Mouse (Mus musculus): ENCODE measurements around the gene Mdfic. TPM values are rescaled to one million over a fixed set of nuclear protein-coding genes. Genes with fewer than 3 reads are reported as not detected.

The Mdfic gene
- total RNA-seq, 2 experiments from 2014 or later, result 27.2 to 28.9 TPM

DNA sequence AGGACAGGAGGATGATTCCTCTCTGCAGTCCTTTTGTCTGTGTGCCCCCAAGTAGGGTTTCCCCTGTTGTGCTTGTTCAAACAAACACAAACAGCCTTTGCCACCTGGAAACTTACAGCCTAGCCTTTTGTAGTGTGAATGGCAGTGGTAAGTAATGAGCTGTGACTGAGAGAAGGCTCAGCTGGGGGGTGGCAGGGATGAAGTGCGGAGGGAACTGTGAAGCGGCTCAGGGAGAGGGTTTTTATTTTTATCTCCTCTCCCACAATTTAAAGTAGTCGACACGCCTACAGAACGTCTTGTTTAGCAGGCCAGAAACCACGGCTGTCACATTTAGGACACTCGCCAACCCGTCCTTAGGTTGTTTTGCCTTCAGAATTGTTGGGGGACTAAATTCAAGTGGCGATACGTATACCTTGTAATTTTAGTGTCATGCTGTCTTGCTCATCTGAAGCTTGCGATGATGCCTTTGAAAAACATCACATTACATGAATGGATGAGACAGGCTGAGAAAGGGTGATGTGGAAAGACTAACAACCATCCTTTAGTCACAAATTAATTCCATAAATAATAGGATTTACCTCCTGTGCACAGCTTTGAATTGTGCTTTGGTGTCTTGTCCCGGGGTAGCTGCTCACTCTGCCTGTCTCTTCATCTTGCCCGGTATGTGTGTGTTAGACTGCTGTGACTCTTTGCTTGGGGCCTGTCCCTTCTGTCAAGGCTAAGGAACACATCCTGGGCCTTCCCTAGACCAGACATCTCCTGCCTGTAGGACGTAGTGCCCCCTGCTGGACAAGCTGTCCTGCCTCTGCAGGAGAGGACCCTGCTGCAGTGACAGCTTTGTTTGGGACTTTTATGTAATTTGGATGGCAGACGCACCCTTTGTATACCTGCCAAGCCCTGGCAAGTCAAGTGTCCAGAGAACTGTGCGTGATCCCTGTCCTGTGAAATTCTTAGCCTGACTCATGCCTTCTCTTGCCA lies 69.4 kb downstream of the Mdfic start:
- DNase-seq (ENCODE audit: low spot score in 2 of 2), result peak; percentile 62 to 83

DNA sequence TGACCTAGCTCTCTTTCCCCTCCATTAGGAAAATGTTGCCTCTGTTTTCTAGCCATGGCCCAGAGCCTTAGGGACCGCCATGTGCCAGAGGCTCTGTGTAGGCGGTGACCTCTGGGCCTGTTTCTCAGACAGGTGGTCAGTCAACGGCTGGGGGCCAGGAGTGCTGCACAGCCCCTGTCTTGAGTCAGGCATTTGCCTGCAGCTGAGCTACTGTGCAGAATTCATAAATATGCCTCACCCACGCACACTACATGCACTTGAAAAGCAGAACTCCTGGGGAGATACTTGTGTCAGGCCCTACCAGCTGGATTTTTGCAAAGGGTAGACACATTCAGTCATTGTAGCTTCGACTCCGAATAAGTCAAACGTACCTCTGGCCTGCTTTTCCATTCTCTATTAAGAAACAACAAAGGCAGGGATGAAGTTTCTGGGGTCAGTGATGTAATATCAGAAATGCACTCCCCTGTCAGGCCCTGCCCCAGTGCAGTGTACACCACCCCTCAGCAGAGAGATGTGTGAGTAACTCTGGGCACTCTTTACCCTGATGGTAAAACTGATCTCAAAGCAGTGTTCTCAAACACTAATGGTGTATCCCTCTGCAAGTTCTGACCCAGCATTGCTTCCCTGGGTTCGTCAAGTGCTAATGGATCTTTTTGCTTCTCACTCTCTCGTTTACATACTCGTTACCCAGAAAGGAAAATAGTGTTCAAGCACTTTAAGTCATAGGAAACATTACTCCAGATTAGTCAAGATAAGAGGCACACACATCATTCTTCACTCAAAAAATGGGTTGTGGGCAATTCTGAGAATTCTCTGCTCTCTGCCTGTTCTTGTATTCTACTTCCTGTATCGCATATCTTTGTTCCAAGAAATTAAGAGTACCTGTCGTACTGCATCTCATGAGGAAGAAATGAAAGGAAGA lies 72.5 kb downstream of the Mdfic start:
- peak; percentile 22 to 55 for DNase-seq (ENCODE audit: low spot score in 2 of 2)

DNA sequence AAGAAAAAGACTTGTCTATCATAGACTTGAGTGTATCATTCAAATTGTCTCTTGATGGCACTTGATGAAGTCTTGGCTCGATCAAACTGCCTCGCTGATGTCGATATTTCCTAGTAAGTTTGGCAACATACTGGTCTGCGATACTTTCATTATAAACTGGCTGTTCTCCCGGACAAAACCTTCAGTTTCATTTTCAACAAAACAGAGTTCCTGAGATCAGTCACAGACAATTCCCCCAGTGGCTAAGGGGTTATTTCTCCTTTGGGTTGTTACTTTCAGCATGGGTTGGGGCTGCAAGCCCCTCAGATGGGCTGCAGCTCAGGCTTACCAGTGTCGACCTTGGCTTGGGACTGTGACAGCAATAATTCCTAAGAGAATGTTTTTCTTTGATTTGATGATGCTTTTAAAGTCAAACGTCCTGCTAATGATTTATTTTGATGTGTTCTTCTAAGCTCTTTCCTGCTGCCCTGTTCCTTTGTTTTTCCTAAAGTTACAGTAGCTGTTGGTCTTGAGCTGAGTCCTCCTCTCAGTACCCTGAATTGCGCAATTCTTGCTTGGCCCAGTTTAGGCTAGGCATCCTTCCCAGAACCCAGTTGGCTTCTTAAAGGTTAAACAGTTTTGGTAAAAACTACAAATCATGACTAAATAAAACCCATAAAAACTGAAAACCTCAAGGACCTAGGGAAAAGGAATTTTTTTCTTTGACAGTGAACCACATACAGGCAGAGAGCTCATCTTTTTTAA lies 73.3 kb downstream of the Mdfic start:
- peak in 1 of 2 experiments; percentile 36 for DNase-seq (ENCODE audit: low spot score in 2 of 2)

DNA sequence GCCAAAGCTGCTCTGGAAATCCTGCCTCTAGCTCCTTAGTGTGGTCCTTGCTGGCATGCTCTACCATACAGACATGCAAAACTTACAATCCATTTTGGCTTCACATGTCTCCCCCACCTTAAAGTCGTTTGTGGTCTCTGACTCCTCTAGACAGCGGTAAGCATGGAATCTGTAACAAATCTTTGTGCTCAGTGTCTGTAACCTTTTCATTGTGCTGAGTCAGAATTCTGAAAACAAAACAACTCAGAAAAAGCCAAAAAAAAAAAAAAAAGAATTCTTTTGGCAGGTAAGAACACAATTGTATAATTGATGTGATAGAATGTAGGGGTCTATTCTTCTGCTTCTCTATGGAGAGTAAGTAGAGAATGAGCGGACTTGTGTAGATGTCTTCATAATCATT lies 74.3 kb downstream of the Mdfic start:
- DNase-seq (ENCODE audit: low spot score in 2 of 2), result no peak

DNA sequence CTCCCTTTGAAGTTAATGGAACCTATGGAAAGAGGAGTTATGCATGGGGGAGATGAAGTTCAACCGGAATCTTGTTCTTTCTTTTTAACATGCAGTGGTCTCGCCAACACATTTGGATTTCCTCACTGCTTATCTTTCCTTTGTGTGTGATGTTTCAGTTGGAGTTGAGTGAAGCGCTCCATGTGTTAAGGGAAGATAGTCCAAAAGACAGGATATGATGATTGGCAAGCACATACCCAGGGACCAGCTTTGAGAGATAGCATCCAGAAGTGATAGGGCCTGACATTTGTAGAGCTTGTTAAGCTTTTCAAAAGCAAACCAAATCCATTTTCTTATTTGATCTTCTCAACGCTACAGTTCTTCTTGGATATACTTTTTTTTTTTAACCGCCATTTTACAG lies 86.9 kb downstream of the Mdfic start:
- DNase-seq (ENCODE audit: low spot score in 2 of 2), result no peak

DNA sequence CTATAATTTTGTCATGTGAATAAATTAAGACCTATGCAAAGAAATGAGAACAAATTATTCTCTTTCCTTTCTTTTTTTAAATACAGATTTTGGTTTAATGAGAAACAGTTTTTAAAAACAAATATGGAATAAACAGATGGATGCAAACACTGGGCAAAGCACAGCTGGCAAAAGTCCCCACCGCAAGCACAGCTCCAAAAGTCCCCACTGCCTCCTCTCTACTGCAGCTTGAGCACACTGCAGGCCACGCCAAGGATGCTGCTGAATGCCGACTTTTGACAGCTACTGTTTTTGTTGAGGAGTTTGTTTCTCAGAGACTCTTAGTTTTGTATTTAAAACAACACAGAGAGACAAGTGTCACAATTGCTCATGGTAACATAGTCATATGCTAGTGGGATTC lies 104.8 kb downstream of the Mdfic start:
- no peak for DNase-seq (ENCODE audit: low spot score in 2 of 2)

DNA sequence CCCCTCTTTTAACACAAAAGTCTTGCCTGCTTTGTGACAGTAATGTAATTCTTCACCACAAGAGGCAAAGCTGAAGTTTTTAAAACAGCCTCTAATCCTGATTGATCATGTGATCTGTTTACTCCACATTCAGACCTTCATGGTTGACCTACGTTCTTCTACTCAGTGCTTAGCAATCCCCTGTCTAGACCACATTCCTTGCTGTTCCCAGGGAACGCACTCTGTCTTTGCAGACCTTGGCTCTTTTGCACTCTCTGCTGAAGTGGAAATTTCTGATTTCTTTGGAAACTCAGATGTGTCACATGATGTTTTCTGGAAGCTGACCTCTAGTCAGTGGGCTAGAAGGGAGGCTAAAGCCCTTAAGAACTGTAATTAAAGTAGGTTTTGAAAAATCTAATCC lies 109.4 kb downstream of the Mdfic start:
- DNase-seq (ENCODE audit: low spot score in 2 of 2), result no peak

DNA sequence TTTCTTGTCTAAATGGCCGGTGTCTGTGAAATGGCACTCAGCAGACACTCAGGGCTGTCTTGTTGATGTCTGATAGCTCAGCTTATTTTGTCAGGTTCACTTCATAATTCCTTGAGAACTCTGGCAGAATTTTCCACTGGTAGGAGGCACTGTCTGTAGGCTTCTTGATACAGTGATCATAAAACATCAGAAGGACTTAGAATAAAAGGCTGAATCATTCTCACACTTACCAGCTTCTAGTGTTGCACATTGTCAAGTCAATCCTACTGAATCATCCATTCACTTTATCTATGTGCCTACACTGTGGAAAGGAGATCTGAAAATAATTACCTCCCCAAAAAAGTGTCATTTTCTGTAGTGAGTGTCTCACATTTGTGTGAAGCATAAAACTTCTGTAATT lies 110.2 kb downstream of the Mdfic start:
- no peak for DNase-seq (ENCODE audit: low spot score in 2 of 2)

DNA sequence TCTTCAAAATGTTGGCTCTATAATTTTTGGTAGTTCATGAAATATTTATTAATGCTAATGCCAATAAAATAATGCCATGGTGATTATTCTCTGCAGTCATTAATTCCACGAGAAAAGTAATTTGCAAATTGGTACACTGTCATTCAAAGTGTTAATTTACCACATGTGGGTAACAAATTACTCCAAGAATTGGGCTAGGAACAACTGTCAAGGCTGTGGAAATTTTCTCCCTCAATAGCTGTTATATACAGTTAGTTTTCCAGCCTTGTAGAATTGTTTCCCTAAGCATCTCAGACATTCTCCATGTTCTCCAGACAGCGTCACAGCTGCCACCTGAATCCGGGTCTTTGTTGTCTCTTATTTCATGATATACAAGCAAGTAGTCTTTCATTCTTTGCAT lies 117.2 kb downstream of the Mdfic start:
- DNase-seq (ENCODE audit: low spot score in 2 of 2), result no peak

DNA sequence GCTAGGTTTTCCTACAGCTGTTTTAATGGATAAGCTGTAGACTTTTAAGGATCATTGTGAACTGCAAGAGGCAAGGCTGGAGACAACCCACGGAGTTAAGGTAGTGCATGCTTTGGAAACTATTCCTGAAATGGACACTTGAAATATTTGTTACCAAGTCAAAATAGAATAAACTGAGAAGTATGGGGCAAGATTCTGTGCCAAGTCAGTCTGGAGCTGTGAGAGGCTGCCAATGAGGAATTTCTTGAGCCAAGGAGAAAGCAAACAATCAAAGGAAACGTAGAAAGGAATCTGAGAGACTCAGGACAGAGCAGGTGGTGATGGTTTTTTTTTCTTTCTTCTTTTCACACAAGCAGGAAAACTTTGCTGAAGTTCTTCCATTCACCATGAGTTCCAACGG lies 119.4 kb downstream of the Mdfic start:
- DNase-seq (ENCODE audit: low spot score in 2 of 2), result no peak

DNA sequence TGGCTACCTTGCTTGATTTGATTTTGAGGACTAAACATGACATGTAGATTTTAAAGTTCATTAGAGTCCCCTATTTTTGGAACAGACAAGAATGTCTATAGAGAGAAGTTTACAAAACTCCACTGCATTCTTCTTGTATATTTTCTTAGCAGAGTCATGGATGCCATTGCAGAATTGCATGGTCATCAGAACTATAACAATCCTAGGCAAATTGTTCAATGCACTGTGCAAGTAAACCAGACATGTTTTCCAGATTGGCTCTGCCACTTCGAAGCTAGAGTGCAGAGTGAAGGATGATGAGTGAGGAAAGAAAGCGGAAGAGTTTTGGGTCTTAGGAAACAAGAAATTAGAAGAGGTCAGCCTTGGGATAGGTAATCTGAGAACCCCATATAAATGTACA lies 120.0 kb downstream of the Mdfic start:
- no peak for DNase-seq (ENCODE audit: low spot score in 2 of 2)

DNA sequence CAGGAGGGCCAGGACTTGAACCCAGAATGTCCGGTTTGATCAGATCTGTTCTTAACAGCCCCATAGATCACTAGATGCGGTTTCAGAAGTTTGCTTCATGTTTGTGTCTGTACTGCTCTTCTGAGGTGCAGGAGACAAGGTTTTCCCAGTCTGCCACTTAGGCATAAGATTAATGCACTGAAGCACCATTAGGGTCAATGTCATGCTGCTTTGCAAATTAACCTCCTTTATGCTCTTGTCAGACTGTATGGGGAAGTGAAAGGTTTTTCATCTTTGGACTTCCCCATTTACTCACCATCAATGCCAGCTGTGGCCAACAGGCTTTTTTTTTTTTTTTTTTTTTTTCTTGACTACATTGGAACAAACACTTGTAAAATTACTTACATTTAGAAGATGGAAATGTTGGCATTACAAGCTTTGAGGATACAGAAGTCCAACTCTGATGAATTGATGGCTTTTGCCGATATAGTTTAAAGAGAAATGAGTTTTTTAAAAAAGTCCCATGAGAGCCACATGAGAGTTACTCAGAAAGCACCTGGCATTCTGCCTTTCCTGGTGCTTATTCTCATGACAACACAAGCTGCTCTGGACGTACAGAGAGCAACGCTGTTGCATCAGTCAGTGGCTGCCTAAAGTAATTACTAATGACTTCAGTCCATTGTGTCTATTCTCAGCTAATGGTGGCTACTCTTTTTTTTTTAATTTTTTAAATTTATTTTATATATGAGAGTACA lies 121.2 kb downstream of the Mdfic start:
- no peak for DNase-seq (ENCODE audit: low spot score in 2 of 2)

DNA sequence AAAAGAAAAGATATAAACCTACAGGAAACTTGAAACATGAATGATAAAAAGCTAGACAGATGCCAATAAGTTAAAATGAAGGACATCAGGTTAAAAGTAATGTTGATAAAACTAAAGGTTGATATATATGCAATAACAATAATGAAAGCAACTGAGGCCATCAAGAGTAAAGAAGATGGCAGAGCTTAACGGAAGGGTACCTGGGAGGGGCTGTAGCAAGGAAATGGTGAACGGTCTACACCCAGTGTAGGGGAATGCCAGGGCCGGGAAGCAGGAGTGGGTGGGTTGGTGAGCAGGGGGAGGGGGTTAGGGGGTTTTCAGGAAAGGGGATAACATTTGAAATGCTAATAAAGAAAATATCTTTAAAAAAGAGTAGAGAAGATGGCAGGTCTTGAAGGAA lies 122.8 kb downstream of the Mdfic start:
- DNase-seq (ENCODE audit: low spot score in 2 of 2), result no peak

DNA sequence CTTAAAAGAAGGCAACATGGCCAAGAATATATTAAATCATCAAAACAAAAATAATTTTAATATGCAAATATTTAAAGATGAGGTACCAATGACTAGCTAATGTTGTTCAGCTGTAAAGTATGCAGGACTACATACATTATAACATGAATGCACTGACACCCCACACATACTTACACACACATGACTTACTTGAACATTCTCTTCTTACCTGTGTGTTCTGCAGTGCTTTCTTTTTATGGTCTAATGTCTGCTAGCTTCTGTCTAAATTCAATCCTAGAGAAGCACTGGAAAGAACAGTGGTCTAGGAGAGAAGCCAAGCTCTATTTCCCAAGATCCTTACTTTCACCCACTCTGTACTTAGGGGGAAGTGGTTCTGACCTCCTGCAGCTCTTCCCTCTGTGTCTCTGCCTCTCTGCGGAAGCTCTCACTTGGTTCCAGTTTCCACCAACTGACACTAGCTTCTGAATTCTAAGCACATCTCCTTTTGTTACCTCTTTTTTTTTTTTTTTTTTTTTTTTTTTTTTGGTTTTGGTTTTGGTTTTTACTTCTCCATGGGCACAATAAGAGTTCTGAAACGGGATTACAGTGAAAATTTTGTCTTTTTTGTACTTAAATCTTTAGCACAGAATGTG lies 125.4 kb downstream of the Mdfic start:
- no peak for DNase-seq (ENCODE audit: low spot score in 2 of 2)

Data from gastrocnemius, postnatal 4 days (tissue).